Mouse (Mus musculus) cerebellum, adult 9-10 months (tissue): ENCODE results near the gene Cd72.
"Not testable (repeated sequence)": the region's sequence is repeated elsewhere in the genome, so short reads cannot be mapped to it uniquely, and the experiment has no call there.

ENCODE experiments used
- DNase-seq: peaks from one replicate; pipeline ENCODE4 v3.0.0; 2022

The Cd72 gene

GRCm38 (mm10) chr4:43454041-43454836 is at the start of gene Cd72:
Cd72 (minus strand) TSS chr4:43454628.
- no peak for DNase-seq

GRCm38 (mm10) chr4:43503506-43503905 is 49.1 kb upstream of the Cd72 start:
- DNase-seq, result no peak

GRCm38 (mm10) chr4:43503041-43503440 is 48.6 kb upstream of the Cd72 start:
- no peak for DNase-seq

- DNase-seq, result peak; percentile 81
These were observed 45.2 kb upstream of the Cd72 start, which contains the start of gene Arhgef39 for GRCm38 (mm10) chr4:43499407-43500333. Arhgef39 (minus strand) TSS chr4:43499695.

DNA sequence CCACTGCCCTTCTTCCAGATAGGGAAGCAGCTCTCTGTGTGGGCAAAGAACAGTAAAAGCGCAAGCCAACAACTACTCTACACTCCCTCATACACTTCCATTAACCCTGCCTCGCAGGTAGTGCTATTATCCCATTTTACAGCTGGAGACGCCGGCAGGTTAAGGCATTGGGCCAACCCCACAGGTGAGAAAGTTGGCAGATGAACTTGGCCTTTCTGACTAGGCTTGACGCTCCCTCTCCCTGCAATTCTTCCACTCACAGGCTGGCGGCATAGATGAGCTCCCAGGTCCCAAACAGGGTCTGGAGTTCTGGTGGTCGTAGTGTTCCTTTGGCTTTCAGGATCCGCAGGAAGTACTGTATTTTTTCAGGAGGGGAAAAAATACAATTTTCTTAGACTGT is 44.6 kb upstream of the Cd72 start:
- DNase-seq, result no peak

DNA sequence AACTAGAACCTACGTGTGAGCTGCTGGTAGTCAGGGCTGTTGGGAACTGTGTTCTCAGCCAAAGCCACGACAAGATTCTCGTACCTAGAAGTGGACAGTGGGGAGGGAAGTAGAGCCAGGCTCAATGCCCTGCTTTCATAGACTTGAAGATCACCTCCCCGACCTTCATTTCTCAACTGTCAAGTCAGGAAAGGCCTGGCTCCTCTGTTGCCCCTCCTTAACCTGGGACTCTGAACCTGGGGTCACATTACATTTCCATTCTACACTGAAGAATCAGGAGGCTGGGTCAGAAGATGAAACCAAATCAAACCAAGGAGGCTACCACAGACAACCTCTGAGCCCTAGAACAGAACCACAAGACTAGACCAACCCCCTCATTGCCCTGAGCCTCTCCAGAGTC is 43.5 kb upstream of the Cd72 start:
- no peak for DNase-seq

GRCm38 (mm10) chr4:43497405-43497804 is 43.0 kb upstream of the Cd72 start:
- DNase-seq, result no peak

GRCm38 (mm10) chr4:43496587-43496986 is 42.2 kb upstream of the Cd72 start:
- no peak for DNase-seq

GRCm38 (mm10) chr4:43493846-43494240 is 39.4 kb upstream of the Cd72 start:
- DNase-seq, result no peak

- DNase-seq, result peak; percentile 98
These were observed 38.9 kb upstream of the Cd72 start for GRCm38 (mm10) chr4:43493186-43493845.

GRCm38 (mm10) chr4:43492821-43493185 is 38.4 kb upstream of the Cd72 start, which contains the start of gene Ccdc107:
Ccdc107 (plus strand) TSS chr4:43492900.
- DNase-seq, result peak; percentile 97

DNA sequence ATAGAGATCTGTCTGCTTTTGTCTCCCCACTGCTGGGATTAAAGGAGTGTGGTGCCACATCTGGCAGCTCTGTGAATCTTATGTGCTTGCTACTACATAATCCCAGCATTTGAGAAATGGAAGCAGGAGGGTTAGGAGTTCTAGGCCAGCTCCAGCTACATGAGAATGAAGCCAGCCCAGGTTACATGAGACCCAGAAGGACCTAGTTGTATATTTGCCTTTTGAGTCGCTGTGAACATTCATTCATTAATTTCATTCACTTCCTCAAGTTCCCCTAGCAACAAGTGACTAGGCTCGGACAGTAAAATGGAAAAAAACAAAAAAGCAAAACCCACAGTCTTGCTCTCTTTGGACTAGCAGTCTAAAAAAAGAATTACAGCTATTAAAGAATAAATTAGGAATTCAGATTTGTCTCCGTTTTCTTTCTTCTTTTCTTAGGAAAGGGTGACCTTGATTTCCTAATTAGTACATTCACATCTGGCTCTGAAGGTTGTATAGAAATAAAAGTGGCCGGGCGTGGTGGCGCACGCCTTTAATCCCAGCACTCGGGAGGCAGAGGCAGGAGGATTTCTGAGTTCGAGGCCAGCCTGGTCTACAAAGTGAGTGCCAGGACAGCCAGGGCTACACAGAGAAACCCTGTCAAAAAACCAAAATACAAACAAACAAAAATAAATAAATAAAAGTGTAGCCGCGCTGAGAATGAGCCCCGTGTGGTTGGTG is 37.8 kb upstream of the Cd72 start:
- peak; percentile 74 for DNase-seq

GRCm38 (mm10) chr4:43490801-43491200 is 36.4 kb upstream of the Cd72 start:
- no peak for DNase-seq

DNA sequence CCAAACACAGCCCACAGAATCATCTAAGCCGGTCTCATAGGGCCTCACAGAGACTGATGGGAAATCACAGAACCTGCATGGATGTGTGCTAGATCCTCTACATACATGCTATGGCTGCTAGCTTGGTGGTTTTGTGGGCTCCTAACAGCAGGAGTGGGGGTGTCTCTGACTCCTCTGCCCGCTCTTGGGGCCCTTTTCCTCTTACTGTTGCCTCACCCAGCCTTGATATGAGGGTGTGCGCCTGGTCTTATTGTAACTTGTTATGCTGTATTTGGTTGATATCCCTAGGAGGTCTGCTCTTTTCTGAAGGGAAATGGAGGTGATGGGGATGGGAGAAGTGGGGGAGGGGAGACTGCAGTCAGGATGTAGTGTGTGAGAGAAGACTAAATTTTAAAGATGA is 35.2 kb upstream of the Cd72 start:
- DNase-seq, result no peak

GRCm38 (mm10) chr4:43485666-43486065 is 31.2 kb upstream of the Cd72 start:
- not testable (repeated sequence) for DNase-seq

DNA sequence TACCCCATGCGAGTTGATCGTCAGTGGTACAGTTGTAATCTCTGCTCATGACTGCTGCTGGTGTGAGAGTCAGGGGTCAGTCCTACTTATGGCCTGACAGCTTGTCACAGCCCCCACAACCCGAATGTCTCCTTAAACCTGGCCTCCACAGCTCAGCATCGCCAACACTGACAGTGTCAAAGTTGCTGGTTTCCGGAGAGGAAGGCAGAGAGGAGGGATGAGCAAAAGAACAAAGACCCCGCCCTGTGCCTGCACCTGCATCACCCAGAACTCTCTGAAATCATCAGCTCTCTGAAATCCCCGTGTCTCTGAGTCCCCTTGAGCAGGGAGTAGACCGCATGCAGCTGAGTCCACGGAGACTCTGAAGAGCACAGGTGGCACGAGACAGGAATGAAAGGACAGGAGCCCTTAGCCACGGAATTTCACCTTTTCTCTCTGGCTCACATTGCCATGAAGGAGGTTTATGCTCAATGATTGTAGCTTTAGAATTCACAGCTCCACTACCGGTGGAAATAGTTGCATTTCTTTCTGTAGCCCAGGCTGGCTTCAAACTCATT is 29.2 kb upstream of the Cd72 start, which contains the start of gene Sit1:
Gene Sit1, minus strand, starts transcription at position 200 of the 557 bp plus-strand sequence.
- no peak for DNase-seq

- DNase-seq, result no peak
These were observed 28.2 kb upstream of the Cd72 start for GRCm38 (mm10) chr4:43482591-43482990.

GRCm38 (mm10) chr4:43481894-43482456 is 27.5 kb upstream of the Cd72 start:
- no peak for DNase-seq

DNA sequence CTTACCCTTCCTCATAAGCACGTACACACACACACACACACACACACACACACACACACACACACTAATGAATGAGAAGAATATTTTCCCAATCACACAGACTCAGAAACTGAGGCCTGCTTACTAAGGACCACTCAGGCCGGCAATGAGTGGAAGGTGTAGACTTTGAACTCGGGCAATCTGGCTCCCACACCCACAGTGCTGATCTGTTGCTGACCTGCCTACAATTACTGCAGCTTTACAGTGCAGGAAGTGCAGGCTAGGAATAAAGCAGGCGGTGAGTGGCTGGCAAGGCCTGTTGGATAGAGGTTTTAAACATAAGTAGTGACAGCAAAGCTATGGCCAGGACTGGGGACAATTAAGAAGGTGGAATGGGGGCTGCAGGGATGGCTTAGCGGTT is 26.6 kb upstream of the Cd72 start:
- no peak for DNase-seq

DNA sequence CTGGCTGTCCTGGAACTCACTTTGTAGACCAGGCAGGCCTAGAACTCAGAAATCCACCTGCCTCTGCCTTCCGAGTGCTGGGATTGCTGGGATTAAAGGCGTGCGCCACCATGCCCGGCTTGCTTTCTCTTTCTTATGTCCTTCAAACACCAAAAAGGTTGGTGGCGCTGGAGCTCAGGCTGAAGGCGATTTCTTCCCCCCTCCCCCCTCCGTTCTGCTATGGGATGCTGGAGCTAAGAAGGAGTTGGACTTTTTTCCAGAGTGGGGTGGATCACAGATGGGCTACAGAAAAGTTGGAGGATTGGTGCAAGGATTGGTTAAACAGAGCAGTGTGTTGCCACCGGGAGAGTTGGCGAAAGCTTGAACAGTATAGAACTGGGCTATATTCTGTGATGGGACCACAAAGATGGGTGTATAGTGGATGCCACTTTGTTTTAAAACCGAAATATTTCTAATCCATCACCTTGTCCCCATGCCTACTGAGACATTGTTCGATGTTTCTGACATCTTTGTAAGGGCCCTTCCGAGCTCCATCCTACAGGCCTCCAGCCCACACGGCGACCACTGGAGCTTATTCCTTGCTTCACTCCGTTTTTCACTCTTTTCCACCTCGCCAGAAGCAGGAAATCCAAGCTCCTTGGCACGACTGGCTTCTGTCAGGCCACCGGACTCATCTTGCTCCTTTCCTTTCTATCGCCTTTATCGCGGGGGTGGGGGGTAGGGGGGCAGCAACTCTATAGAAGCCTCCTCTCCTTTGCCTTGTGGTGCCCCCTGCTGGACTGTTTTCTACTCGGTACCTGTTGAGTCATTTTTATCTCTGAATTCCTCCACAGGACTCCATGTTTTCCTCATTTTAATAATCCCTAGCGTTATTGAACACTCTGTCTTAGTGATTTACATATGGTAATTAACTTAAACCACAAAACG is 24.7 kb upstream of the Cd72 start:
- DNase-seq, result no peak

DNA sequence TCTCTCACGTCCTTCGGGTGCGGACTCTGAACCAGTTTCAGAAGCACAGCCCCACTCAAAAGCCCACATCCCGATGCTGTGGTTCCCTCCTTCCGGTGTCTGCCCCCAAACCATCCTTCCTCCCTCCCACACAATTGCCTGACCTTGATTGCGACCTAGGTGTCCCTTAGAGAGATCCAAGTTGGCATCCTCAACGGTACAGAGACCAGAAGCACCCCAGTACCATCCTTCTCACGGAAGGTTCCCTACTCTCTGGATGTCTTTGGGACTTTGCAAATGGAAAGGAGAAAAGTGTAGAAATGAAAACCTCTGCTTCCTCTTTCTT is 24.1 kb upstream of the Cd72 start:
- no peak for DNase-seq
